Mouse (Mus musculus): ENCODE data around the gene Npas2.
A peak's percentile ranks its signal among the peaks of the same experiment; 100 is the strongest.

- TF ChIP-seq CTCF (IDR thresholded peaks at IDR 0.05; ENCODE audit: extremely low read depth, insufficient read depth, insufficient read length, insufficient replicate concordance) (peak; percentile 26; the same call in 1 of the 2 replicates), POLR2A (IDR thresholded peaks at IDR 0.05; ENCODE audit: low read depth, low read length) (no peak)
These were observed 147.1 kb downstream of the Npas2 start for GRCm38 (mm10) chr1:39340647-39341046.

Data from spleen, adult 2 months (tissue).